Mouse (Mus musculus) heart, embryonic 11.5 days (tissue): ENCODE measurements around the gene Tead2. TPM values are rescaled to one million over a fixed set of nuclear protein-coding genes. Genes with fewer than 3 reads are reported as not detected.

Experiments used
- ATAC-seq: fragments of 200-750 bp; cut with Nextera tagmentation; replicated peaks from 2 replicates; pipeline ENCODE4 v1.8.0; 2017; ENCODE audit warnings: moderate library complexity; ENCODE audit not compliant: insufficient number of reproducible peaks, low FRiP score, low TSS enrichment
- H3K27ac ChIP-seq: fragments of 300-500 bp; sonication (generic); 2 replicates; pipeline ENCODE4 v1.5.1; 2014; ENCODE audit warnings: mild to moderate bottlenecking, low read depth, low read length
- H3K27me3 ChIP-seq: fragments of 300-500 bp; sonication (generic); 2 replicates; pipeline ENCODE4 v1.6.1; 2014; ENCODE audit warnings: mild to moderate bottlenecking, low read length, mixed read lengths; ENCODE audit not compliant: control insufficient read depth, insufficient read depth
- H3K36me3 ChIP-seq: fragments of 300-500 bp; sonication (generic); 2 replicates; pipeline ENCODE4 v1.6.1; 2014; ENCODE audit warnings: mild to moderate bottlenecking, low read length, moderate library complexity, mixed read lengths; ENCODE audit not compliant: control insufficient read depth, insufficient read depth
- H3K4me1 ChIP-seq: fragments of 300-500 bp; sonication (generic); 2 replicates; pipeline ENCODE4 v1.6.1; 2014; ENCODE audit warnings: low read length; ENCODE audit not compliant: control insufficient read depth, insufficient read depth
- H3K4me2 ChIP-seq: fragments of 300-500 bp; sonication (generic); 2 replicates; pipeline ENCODE4 v1.6.1; 2014; ENCODE audit warnings: mild to moderate bottlenecking, moderate library complexity
- H3K4me3 ChIP-seq: fragments of 300-500 bp; sonication (generic); 2 replicates; pipeline ENCODE4 v1.5.1; 2014; ENCODE audit warnings: low read depth, low read length
- H3K9ac ChIP-seq: fragments of 300-500 bp; sonication (generic); 2 replicates; pipeline ENCODE4 v1.6.1; 2014; ENCODE audit warnings: mild to moderate bottlenecking, low read depth, low read length, moderate library complexity
- H3K9me3 ChIP-seq: fragments of 300-500 bp; sonication (generic); replicated peaks from 2 replicates; pipeline ENCODE4 v1.6.1; 2016; ENCODE audit warnings: low read length; ENCODE audit not compliant: control insufficient read depth
- WGBS: fragments of 180-500 bp; shearing (Covaris S2); extraction: QIAGEN DNeasy Blood & Tissue Kit; methylation state at CpG from one replicate; pipeline ENCODE4 v1.1.7; 2014; ENCODE audit not compliant: insufficient replicate concordance; 5-methylcytosine and 5-hydroxymethylcytosine counted together
- polyA plus RNA-seq: library from polyadenylated mRNA; unstranded; fragments of >200 nt; fragmentation: Nextera tagmentation; extraction: Ambion mirVana; gene quantifications from 2 replicates; pipeline ENCODE4 v1.2.1, GENCODE M21; 2014

Tead2 gene
- polyA plus RNA-seq, 1 experiment from 2014 or later, result 129 TPM

DNA sequence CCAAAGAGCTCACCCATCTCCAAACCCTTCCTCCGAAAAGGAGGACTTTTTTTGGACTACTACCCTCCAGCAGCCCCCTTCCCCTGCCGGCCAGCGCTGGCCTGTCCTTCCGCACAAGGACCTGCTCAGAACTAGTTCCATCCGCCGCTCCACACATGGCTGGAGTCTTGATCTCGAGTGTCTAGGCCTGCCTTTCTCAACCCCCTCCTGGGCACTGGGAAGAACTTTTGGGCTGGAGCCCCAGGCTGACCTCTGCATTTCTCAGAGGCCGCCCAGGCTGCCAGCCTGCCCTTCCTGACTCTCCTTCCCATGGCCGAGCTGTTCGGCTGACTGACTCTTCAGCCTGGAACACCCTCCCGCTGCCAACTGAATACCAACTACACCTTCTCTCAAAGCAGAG, 32.9 kb upstream of the Tead2 start:
- peaks cover 14% of the 10 kb centered on the region; the same call in 1 of the 2 replicates for H3K4me1 ChIP-seq
- no peak overlapping the region for H3K27ac ChIP-seq
- H3K4me2 ChIP-seq, result peak overlapping the region; percentile 68
- H3K9me3 ChIP-seq, result no peaks in the 10 kb centered on the region
- WGBS, result 16% methylated on average over 11 of the region's 11 CpGs
- no peak for ATAC-seq
- no peaks in the 10 kb centered on the region for H3K36me3 ChIP-seq
- H3K27me3 ChIP-seq, result peaks cover 96% of the 10 kb centered on the region
- H3K4me3 ChIP-seq, result peak overlapping the region; percentile 33
- no peak overlapping the region for H3K9ac ChIP-seq

GRCm38 (mm10) chr7:45183672-45184071, 31.9 kb upstream of the Tead2 start:
- H3K36me3 ChIP-seq, result no peaks in the 10 kb centered on the region
- H3K4me3 ChIP-seq, result no peak overlapping the region
- peaks cover 14% of the 10 kb centered on the region; the same call in 1 of the 2 replicates for H3K4me1 ChIP-seq
- H3K9me3 ChIP-seq, result no peaks in the 10 kb centered on the region
- peaks cover 90% of the 10 kb centered on the region for H3K27me3 ChIP-seq
- ATAC-seq, result no peak
- WGBS, result 59% methylated on average over 7 of the region's 7 CpGs
- H3K27ac ChIP-seq, result no peak overlapping the region
- H3K4me2 ChIP-seq, result no peak overlapping the region
- H3K9ac ChIP-seq, result no peak overlapping the region

DNA sequence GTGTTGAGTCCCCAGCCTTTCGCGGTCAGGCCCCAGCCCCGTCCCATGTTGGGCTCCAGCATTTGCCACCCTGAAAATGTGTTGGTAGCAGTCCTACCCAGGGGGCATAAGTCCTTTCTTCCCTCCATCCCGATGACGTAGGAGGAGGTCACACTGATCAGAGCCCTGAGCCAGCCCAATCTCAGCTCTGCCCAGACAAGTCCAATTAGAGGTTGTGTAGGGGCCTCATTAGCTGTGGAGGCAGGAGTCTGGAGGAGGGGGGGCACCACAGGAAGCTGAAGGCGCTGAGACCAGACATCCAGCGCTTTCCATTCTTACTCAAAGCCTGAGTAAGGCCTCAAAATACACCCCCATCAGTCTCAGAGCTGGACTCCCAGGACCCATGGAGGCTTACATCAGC, 29.6 kb upstream of the Tead2 start:
- 72% methylated on average over 7 of the region's 7 CpGs for WGBS
- no peak for ATAC-seq
- no peak overlapping the region for H3K9ac ChIP-seq

DNA sequence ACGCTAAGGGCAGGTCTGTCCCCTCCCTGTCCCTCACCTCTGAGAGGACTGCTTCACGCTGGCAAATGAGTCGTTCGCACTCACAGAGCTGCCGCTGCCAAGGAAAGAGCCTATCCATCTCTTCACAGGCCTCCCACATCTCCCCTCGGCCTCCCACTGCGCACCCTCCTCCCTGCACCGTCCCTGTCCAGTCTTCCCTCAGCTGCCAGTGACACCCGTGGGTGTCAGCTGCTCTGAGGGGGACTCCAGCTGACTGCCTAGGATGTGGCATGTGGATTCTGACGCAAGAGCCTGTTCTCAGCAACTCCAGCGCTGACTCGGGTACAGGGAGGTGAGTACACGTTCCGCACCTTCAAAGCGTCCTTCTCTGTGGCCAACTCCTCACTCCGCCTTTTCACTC, 26.0 kb upstream of the Tead2 start:
- H3K36me3 ChIP-seq, result no peaks in the 10 kb centered on the region
- no peaks in the 10 kb centered on the region for H3K9me3 ChIP-seq
- H3K4me3 ChIP-seq, result no peak overlapping the region
- peaks cover 56% of the 10 kb centered on the region for H3K27me3 ChIP-seq
- no peak overlapping the region for H3K27ac ChIP-seq
- 47% methylated on average over 16 of the region's 16 CpGs for WGBS
- 0 out of 2 replicates have a peak, but pooled peaks cover 7% of the 10 kb centered on the region for H3K4me1 ChIP-seq
- ATAC-seq, result no peak
- no peak overlapping the region for H3K9ac ChIP-seq
- H3K4me2 ChIP-seq, result no peak overlapping the region

More for the DNA sequence above, 29.6 kb upstream of the Tead2 start:
- Histone ChIP-seq H3K4me1 (peaks cover 12% of the 10 kb centered on the region; the same call in 1 of the 2 replicates), H3K4me2 (no peak overlapping the region), H3K27me3 (peaks cover 81% of the 10 kb centered on the region), H3K9me3 (no peaks in the 10 kb centered on the region), H3K36me3 (no peaks in the 10 kb centered on the region), H3K27ac (no peak overlapping the region), H3K4me3 (no peak overlapping the region)

GRCm38 (mm10) chr7:45190186-45190585, 25.4 kb upstream of the Tead2 start:
- Histone ChIP-seq H3K27me3 (peaks cover 50% of the 10 kb centered on the region), H3K9ac (no peak overlapping the region), H3K27ac (no peak overlapping the region), H3K4me3 (no peak overlapping the region), H3K36me3 (no peaks in the 10 kb centered on the region), H3K4me2 (no peak overlapping the region), H3K4me1 (peaks cover 10% of the 10 kb centered on the region; the same call in 1 of the 2 replicates), H3K9me3 (no peaks in the 10 kb centered on the region)
- no peak for ATAC-seq
- WGBS, result 88% methylated on average over 6 of the region's 6 CpGs

DNA sequence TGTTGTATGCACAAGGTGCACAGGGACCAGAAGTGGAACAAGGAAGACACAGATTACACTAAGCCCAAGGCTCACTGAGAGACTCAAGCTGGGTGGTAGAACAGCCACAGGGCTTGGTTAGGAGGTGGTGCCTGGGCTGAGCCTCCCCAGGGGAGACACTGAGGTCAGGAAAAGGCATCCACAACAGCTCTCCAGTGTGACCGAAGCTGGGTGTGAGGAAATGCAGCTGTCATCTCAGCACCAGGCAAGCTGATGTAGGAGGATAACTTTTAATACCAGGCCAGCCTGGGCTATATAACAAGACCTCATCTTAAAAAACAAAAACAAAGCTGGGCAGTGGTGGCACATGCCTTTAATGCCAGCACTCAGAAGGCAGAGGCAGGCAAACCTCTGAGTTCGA, 24.4 kb upstream of the Tead2 start:
- Histone ChIP-seq H3K4me2 (no peak overlapping the region), H3K27me3 (peaks cover 40% of the 10 kb centered on the region), H3K36me3 (no peaks in the 10 kb centered on the region), H3K4me1 (peaks cover 13% of the 10 kb centered on the region), H3K9me3 (no peaks in the 10 kb centered on the region), H3K4me3 (no peak overlapping the region), H3K27ac (no peak overlapping the region), H3K9ac (no peak overlapping the region)
- ATAC-seq, result no peak
- WGBS, result 55% methylated on average over 2 of the region's 2 CpGs

- ATAC-seq, result no peak
- Histone ChIP-seq H3K4me1 (peaks cover 13% of the 10 kb centered on the region), H3K9me3 (no peaks in the 10 kb centered on the region), H3K4me2 (no peak overlapping the region), H3K4me3 (no peak overlapping the region), H3K9ac (no peak overlapping the region), H3K36me3 (no peaks in the 10 kb centered on the region), H3K27me3 (peaks cover 36% of the 10 kb centered on the region), H3K27ac (no peak overlapping the region)
- WGBS, result 9% methylated on average over 8 of the region's 8 CpGs
Measured at GRCm38 (mm10) chr7:45191803-45192363, 23.7 kb upstream of the Tead2 start.

GRCm38 (mm10) chr7:45192585-45193310, 22.8 kb upstream of the Tead2 start:
- ATAC-seq, result no peak
- 79% methylated on average over 7 of the region's 7 CpGs for WGBS
- H3K9ac ChIP-seq, result no peak overlapping the region

DNA sequence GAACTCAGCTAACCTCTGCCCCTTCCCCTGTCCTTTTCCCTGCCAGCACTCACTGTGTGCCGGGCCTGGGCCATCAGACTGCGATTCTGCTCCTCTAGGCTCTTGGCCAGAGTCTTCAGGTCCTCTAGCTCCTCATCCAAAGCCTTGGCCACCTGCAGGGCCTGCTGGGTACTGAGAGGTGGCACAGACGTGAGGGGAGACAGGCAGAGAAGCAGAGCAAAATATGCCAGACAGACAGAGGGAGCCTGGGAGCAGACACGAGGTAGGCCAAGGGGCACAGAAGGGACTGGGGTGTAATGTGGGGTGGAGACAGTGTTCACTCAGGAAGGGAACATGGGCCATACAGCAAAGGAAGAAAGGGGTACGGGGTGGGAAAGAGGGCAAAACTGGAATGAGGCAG, 22.1 kb upstream of the Tead2 start:
- peaks cover 13% of the 10 kb centered on the region for H3K4me1 ChIP-seq
- no peaks in the 10 kb centered on the region for H3K9me3 ChIP-seq
- H3K27me3 ChIP-seq, result peaks cover 34% of the 10 kb centered on the region
- ATAC-seq, result no peak
- H3K36me3 ChIP-seq, result no peaks in the 10 kb centered on the region
- H3K4me2 ChIP-seq, result no peak overlapping the region
- no peak overlapping the region for H3K4me3 ChIP-seq
- no peak overlapping the region for H3K27ac ChIP-seq
- whole genome bisulfite sequencing, result 62% methylated on average over 5 of the region's 5 CpGs
- H3K9ac ChIP-seq, result no peak overlapping the region

More at GRCm38 (mm10) chr7:45192585-45193310, 22.8 kb upstream of the Tead2 start:
- Histone ChIP-seq H3K27me3 (peaks cover 36% of the 10 kb centered on the region), H3K4me2 (no peak overlapping the region), H3K9me3 (no peaks in the 10 kb centered on the region), H3K4me1 (peaks cover 13% of the 10 kb centered on the region), H3K27ac (no peak overlapping the region), H3K4me3 (no peak overlapping the region), H3K36me3 (no peaks in the 10 kb centered on the region)
